Mouse (Mus musculus): ENCODE measurements around the gene Mast4.

DNA sequence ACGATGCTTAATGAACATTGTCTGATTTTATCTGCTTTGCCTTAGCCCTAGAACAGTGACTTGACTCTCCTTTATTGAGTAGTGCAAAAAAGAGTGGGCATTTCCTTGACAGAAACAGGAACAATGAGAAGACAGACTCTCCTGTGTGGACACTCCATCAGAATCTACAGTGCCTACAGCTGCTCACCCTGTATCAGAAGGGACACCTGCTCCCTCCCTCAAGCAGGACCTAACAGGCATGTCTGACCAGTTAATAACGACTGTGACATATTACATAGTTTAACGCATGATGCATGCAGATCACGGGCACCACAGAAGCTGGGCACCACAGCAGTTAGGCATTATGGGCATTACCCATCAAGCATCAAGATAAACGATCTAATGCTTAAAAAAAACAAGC, 193.0 kb downstream of the Mast4 start:
- TF ChIP-seq TAL1 (IDR thresholded peaks at IDR 0.05; ENCODE audit: low read length) (no peak), GATA1 (IDR thresholded peaks at IDR 0.05; ENCODE audit: low read length) (no peak)

All from erythroblast, embryonic 14.5 days (primary cell).